Mouse (Mus musculus) lung, adult 2 months (tissue): ENCODE results near the gene Laptm5.

Source experiments
- CTCF ChIP-seq: fragments of 200-500 bp; IDR thresholded peaks from 2 replicates; pipeline ENCODE4 v1.5.1; 2011; ENCODE audit warnings: mild to moderate bottlenecking, low read length, control low read depth; ENCODE audit not compliant: insufficient read depth
- POLR2A ChIP-seq: fragments of 200-500 bp; IDR thresholded peaks from 2 replicates; pipeline ENCODE4 v1.6.1; 2011; ENCODE audit warnings: low read depth, mild to moderate bottlenecking, control low read depth, low read length, borderline replicate concordance; ENCODE audit errors: extremely low read depth

DNA sequence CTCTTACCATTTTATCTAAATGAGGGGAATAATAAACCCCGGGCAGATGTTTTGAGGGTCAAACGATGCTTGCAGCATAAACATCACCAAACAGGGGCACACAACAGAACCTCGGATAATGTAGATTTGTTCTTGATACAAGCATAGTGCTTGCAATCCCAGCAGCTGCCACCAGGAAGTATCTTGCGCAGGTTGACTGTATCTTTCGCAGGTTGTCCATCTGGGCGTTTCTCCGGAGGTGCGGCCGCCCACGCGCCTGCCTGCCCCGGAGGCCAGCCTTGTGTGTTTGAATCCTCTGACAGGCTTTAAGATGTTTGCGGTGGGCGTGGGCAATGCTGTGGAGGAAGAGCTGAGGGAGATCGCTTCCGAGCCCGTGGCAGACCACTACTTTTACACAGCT, 39.6 kb downstream of the Laptm5 start:
- TF ChIP-seq CTCF (peak; percentile 29), POLR2A (no peak)
